Mouse (Mus musculus) bone marrow macrophage, adult 2 months (primary cell): Measurements from ENCODE around the gene Ramp1.

Experiments
- CTCF ChIP-seq: IDR thresholded peaks from 2 replicates; pipeline ENCODE4 v1.5.1; 2012; ENCODE audit warnings: low read depth, mild to moderate bottlenecking, low read length, moderate library complexity
- POLR2A ChIP-seq: IDR thresholded peaks from 2 replicates; pipeline ENCODE4 v1.6.1; 2012; ENCODE audit warnings: mild to moderate bottlenecking, low read depth, low read length, borderline replicate concordance

GRCm38 (mm10) chr1:91206336-91206735, 26.7 kb downstream of the Ramp1 start:
- TF ChIP-seq CTCF (no peak), POLR2A (no peak)
